Mouse (Mus musculus) gastrocnemius, postnatal 10 days (tissue): Measurements from ENCODE around the gene Dpy30. TPM values are rescaled to one million over a fixed set of nuclear protein-coding genes. Genes with fewer than 3 reads are reported as not detected.
"Not testable (repeated sequence)": the region's sequence is repeated elsewhere in the genome, so short reads cannot be mapped to it uniquely, and the experiment has no call there.

Experiments
- DNase-seq: peaks from one replicate; pipeline ENCODE4 v3.0.0; 2021; ENCODE audit warnings: mixed read lengths
- long read RNA-seq, 2 experiments: library from polyadenylated mRNA; stranded (forward); transcript quantifications; one replicate each; pipeline ENCODE4 v2.0.0; 2021
- total RNA-seq, 2 experiments: library from RNA; stranded (reverse); gene quantifications; 2 replicates each; pipeline ENCODE4 v1.2.3; 2021

Dpy30 gene
- 10 to 100 TPM; 80.3 to 85.5 TPM for total RNA-seq
- long read RNA-seq, experiment 1, transcript Dpy30-206 (5 exons, 734 nt), result major isoform, 28 of 35 reads
- long read RNA-seq, experiment 1, partial matches to known transcripts, result 1 of 35 reads
- long read RNA-seq, experiment 1, other reads (novel, unspliced or antisense), result 1 of 35 reads
- long read RNA-seq, experiment 2, transcript Dpy30-206 (5 exons, 734 nt), result major isoform, 25 of 32 reads
- long read RNA-seq, experiment 2, partial matches to known transcripts, result 1 of 32 reads
- long read RNA-seq, experiment 2, other reads (novel, unspliced or antisense), result 2 of 32 reads

DNA sequence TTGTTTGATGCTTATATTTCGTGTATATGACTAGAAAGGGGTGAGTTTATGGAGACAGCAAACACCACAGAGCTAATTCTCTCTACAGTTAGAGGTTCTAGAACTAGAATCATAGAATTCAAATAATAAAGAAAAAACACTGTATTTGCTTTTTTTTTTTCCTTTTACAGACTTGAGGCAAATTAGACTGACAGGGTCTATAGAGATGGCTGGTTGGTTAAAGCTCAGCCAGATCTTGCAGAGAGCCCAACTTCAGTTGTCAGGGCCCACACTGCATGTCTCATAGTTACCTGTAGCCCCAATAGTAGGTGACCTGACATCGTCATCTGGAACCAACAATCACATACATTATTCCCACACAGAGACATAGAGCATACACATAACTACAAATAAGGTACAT, at the start of gene Dpy30:
Gene Dpy30 (minus strand): TSS at position 101 of the 400 bp plus-strand sequence.
- DNase-seq, result no peak

DNA sequence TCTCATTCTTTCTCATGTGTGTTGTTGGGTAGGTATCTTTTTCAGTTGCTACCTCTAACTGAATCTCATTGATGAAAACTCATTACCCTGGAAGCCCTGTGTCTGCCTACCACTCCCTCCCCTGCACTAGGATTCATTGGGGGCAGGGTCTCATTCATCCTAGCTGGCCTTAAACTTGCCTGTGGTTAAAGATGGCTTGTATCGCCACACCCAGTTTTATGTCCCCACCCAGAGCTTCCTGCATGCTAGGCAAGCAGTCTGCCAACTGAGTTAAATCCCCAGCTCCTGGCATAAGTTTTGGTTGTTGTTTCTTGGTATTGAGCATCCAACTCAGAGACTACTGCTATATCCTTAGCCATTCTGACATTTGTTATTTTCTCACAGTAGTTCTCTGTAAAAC, 39.8 kb upstream of the Dpy30 start:
- DNase-seq, result no peak

DNA sequence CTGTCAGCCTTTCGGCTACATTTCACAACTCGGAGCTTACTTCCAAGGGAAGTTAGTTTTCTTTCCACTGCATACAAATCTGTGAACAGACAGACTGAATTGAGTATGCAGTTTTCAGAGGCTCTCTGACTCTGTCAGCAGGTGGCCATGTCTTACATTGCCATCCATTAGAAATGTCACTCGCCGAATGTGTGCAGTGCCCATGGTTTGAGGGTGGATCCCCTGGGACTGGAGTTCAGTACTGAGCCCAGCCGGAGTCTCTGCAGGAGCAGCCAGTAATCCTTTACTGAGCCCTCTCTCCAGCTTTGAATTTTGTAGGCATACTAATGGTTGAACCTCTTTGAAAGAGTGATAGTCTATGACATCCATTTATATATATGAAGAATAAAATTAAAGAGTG, 17.4 kb upstream of the Dpy30 start:
- DNase-seq, result no peak

DNA sequence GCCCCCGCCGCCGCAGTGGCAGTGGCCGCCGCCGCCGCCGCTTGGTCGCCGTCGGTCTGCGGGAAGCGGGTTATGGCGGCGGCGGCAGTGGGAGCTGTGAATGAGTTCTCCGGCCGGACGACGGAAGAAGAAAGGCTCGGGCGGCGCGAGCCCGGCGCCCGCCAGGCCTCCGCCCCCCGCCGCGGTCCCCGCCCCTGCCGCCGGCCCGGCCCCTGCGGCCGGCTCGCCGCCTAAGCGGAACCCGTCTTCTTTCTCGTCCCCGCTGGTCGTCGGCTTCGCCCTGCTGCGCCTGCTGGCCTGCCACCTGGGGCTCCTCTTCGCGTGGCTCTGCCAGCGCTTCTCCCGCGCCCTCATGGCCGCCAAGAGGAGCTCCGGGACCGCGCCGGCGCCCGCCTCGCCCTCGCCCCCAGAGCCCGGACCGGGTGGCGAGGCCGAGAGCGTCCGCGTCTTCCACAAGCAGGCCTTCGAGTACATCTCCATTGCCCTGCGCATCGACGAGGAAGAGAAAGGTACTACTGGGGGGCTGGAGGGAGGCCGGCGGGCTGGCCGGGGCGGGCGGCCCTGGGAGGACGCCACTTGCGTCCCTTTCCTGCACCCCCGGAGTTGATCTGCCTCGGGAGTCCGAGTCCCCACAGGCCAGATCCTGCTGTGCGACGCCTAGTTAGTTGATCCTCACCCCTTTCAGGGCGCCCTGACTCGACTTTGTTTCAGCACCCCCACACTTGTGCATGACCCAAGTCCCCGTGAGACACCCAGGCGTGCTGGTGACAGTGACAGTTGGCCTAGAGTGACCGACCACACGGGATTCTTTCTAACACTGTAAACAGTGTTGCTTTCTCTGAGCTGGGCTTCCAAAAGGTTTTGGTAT, 15.4 kb upstream of the Dpy30 start, which contains the start of gene Spast:
Gene Spast (plus strand): TSS at position 51 of the 868 bp plus-strand sequence.
- peak; percentile 81 for DNase-seq

DNA sequence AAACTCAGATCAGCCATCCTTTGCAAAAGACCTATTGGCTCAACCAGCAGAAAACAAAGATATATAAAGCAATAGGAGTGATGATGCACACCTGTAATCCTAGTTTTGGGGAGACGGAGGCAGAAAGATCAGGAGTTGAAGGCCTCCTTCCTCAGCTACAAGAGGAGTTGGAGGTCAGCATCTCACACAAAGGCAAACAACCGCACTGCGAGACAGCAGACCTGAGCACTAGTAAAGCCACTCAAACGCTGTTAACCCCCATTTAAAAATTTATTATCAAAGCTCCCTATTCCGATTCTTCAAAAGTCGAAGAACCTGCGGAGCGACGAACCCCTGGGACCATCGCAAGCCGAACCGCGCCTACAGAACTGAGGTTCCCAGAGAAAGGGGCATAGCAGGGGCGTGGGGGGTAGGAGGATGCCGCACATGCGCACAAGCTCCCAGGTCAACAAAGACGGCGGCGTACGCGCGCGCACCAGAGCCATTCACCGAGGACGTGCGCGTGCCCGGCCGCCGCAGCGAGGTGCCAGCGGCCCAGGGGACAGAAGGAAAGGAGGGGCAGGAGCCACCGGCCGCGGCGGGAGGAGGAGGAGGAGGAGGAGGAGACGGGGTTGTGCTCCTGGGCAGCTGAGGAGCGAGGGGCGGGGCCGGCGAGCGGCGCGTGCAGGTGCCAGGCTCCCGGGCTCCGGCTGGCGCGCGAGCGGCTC, 14.6 kb upstream of the Dpy30 start:
- peak; percentile 94 for DNase-seq

DNA sequence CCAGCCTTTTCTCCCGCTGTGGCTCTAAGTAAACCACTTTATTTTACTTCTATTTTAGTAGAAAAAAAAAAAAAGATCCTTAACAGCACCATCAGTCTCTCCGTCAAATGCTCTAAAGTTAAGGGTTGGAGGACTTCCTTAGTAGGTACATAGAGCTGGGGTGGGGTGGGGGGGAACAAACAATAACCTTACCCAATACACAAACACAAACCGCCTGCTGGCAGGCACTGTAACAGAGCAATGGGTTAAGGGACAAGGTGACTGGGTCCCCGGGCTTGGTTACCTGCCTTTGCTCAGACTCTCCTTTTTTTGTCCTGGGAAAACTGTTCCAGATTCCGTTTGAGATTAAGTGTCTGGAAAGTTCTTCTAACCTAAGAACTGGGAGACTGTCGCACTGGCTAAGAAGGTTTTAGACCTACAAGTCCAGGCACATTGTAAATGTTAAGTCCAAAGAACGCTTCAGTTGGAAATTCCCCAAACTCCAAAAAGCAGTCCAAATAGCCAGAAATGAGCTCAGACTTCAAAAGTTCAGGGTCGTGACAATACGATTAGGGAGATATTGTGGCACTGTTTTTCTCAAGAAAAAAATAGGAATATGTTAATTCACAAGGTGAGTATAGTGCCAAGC, 7.4 kb upstream of the Dpy30 start:
- no peak for DNase-seq

DNA sequence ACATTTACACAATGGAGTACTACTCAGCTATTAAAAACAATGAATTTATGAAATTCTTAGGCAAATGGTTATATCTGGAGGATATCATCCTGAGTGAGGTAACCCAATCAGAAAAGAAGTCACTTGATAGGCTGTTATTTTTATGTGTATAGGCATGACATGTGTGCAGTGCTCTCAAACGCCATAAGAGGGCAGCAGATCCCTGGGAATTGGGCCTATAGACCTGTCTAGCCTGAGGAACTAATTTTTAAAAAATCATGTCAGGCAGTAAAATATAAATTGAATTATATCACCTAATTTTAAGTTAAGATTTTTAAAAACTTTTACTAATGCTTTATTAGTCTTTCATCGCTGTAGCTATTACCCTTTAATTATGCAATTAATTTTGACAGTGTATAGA, 4.4 kb upstream of the Dpy30 start:
- DNase-seq, result peak; percentile 44

DNA sequence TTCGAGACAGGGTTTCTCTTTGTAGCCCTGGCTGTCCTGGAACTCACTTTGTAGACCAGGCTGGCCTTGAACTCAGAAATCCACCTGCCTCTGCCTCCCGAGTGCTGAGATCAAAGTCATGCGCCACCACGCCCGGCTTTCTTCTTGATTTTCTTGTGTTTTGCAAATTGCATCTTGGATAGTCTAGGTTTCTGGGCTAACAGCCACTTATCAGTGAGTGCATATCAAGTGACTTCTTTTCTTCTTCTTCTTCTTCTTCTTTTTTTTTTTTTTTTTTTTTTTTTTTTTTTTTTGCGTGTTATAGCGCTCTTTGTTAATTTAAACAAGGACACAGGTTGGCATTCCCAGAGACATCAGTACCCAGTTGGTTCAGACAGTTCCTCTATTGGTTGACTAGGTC, 3.5 kb upstream of the Dpy30 start:
- DNase-seq, result not testable (repeated sequence)

DNA sequence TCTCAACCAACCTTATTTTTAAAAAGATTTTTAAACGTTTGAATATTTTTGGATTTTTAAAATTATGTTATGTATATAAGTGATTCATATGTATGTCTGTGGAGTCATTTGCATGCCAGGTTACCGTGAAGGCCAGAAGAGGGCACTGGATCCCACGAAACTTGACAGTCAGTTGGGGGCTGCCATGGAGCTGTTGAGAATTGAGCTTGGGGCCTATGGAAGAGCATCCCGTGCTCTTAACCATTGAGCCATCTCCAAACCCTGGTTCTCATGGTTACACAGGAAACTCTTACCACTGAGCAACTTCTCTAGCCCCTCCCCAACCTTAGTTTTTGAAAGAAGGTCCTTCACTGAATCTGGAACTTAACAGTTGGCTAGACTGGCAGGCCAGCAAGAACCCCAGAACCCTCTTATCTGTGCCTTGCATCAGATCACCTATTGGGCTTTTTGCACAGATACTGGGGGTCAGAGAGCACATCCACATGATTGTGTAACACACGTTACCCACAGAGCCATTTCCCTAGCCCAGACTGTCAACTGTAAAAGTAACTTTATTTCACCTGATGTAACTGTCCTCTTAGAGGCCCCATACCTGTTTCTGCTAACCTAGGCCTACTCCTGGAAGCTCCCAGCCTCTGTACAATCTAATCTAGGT, 1.2 kb downstream of the Dpy30 start:
- no peak for DNase-seq

DNA sequence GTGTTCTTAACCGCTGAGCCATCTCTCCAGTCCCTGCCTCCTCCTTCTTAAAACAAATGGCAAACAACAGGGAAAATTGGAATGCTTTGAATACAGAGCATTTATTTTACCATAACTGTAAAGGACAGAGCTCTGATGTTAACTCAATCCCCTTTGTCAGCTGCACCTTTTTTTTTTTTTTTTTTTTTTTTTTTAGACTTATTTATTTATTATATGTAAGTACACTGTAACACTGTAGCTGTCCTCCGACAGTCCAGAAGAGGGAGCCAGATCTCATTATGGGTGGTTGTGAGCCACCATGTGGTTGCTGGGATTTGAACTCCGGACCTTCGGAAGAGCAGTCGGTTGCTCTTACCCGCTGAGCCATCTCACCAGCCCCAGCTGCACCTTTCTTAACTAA, 5.0 kb downstream of the Dpy30 start:
- no peak for DNase-seq

DNA sequence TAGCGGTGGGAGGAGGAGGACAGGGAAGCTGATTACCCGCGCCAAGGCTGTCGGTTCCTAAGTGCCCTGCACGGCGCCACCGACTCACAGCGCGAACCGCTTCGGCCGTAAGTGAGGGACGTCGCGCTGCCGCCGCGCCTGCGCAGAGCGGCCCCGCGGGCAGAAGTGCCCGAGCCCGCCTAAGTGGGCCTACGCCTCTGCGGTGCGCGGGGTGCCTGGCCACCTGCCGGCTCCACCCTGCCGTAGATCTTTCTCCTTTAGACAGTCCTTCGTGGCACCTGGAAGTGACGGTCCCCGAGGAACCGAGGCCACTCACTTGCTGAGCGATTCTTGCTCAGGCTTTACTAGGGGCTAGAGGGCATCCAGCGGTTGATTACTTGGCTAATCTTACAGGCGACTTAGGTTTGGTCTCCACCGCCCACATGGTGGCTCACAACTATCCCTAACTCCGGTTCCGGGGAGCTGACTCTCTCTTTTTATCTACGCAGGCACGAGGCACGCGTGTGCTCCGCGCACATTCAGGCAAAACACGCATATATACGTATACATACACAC, 7.4 kb downstream of the Dpy30 start:
- peak; percentile 86 for DNase-seq

DNA sequence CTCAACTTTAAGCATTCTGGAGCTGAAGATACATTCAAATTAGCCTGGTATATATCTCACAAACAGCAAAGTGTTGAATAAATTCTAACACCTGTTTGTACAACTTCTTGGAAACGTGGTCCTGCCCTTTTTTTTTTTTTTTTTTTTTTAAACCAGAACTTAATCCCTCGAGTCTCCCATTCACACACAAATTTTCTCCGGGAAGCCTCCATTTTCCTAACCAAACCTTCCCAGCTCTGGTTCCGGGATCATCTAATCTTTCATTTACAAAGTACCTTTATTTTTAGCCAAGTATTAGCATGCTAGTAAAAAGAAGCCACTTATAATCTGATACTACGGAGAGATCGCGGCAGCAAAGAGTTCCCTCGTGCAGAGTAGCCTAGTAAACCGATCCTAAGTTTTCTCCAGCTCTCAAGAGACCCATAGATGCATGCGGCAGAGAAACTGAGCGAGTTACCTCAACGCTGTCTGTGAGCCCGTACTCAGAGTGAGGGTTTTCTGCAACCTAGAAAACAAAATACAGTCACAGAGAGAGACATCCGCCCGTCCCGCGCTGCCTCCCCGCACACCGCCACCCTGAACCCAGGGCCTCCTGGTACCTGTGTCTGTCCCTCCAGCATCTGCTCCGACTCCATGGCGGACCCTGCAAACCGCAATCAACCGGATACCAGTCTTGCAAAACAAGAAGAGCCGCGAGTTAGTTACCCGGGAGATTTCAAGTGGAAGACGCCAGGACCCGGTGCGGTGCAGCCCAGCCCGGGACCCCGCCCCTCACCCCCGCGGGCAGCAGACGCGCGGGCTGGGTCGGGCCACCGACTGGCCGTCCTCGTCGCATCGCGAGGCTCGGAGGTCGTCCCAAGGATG, 8.1 kb downstream of the Dpy30 start:
- DNase-seq, result no peak

DNA sequence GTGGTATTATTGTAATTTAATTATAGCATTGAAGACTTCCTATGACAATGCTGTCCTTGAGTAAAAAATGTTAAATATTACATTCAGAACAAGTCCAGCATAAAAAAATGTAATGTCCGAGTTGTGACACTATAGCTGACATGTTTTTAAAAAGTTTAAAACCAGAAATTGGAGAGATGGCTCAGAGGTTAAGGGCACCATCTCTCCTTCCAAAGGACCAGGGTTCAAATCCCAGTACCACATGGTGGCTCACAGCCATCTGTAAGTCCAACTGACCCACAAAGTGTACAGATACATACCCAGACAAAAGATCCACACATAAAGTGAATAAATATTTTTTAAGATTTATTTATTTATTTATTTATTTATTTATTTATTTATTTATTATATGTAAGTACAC, 17.7 kb downstream of the Dpy30 start:
- DNase-seq, result no peak

DNA sequence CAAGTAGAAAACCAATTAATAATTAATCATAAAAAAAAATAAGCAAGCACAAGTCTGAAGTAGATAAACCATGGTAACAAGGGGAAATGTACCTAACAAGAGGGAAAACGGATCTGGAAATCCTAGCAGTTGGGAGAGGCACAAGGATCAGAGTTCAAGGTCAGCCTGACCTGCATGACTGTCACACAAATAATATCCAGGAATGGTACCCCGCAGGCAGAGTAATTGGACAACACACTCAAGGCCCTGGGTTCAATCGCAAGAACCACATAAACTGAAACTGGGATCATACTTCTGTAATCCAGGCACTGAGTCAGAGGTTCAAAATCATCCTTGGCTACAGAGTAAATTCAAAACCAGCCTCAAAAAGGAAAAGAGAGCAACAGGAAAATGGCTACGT, 18.1 kb downstream of the Dpy30 start:
- DNase-seq, result no peak

DNA sequence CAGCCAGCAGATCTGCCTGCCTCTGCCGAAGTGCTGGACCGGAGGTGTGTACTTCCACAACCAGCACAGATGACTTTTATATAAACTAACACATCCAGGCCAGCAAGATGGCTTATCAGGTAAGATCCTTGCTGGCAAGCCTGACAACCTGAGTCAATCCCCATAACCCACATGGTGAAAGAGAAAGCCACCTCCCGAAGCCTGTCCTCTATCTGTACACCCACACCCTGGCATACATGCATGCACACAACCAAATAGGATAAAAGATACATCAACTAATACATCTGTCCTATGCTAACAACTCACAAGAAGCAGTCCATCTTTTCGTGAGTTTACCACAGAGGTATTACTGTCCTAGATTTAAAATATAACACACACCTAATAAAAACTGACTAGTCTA, 19.7 kb downstream of the Dpy30 start:
- DNase-seq, result no peak

DNA sequence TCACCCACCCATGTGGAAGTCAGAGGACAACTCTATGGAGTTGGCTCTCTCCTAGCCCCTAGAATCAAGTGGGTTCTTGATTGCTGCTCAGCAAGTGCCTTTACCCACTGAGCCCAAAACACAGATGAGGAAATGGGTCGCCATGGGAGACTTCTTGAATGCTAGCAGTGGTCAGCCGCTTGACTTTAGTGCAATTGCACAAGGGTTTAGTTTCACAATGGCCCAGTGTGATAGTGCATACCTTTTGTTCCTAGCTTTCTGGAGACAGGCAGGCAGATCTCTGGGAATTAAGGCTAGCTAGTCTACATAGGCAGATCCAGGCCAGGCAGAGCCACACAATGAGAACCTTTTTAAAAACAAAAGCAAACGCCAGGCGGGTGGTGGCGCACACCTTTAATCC, 23.7 kb downstream of the Dpy30 start:
- DNase-seq, result no peak

DNA sequence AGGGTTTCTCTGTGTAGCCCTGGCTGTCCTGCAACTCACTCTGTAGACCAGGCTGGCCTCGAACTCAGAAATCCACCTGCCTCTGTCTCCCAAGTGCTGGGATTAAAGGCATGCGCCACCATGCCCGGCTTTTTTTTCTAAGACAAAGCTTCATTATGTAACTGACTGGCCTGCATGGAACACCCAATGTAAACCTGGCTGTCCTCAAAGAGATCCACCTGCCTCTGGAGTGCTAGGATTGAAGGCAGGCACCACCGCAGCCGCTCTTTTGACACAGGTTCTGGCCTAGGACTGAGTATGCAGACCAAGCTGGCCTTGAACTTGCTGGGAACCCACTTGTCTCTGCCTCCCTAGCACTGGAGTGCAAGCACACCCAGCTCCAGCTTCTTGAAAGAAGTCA, 26.8 kb downstream of the Dpy30 start:
- not testable (repeated sequence) for DNase-seq

DNA sequence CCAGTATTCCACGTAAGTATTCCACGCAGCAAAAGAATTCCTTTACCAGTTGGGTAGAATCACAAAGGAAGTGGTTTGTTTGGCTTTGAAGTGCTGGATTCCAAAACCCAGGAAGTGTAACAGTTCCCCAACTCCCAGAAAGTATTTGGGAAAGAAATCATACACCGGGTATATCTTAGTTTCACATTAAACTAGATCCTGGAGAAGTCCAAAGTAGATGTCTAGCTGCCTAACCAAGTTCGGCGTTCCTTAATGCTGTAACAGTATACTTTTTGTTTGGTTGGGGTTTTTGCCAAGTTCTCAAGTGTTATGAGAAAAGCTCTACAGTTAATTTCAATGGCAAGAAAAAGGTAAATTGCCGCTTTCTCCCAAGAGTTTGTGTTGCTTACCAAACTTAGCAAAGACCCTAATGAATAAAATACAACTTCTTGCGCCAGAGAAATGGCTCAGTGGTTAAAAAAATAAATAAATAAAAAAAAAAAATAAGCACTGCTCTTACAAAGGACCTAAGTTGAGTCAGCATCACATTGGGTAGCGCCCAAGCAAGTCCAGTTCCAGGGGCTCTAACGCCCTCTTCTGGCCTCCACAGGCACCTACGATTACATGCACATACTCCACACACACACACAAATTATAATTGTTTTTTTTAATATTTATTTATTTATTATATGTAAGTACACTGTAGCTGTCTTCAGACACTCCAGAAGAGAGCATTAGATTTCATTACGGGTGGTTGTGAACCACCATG, 27.5 kb downstream of the Dpy30 start:
- DNase-seq, result peak; percentile 21

DNA sequence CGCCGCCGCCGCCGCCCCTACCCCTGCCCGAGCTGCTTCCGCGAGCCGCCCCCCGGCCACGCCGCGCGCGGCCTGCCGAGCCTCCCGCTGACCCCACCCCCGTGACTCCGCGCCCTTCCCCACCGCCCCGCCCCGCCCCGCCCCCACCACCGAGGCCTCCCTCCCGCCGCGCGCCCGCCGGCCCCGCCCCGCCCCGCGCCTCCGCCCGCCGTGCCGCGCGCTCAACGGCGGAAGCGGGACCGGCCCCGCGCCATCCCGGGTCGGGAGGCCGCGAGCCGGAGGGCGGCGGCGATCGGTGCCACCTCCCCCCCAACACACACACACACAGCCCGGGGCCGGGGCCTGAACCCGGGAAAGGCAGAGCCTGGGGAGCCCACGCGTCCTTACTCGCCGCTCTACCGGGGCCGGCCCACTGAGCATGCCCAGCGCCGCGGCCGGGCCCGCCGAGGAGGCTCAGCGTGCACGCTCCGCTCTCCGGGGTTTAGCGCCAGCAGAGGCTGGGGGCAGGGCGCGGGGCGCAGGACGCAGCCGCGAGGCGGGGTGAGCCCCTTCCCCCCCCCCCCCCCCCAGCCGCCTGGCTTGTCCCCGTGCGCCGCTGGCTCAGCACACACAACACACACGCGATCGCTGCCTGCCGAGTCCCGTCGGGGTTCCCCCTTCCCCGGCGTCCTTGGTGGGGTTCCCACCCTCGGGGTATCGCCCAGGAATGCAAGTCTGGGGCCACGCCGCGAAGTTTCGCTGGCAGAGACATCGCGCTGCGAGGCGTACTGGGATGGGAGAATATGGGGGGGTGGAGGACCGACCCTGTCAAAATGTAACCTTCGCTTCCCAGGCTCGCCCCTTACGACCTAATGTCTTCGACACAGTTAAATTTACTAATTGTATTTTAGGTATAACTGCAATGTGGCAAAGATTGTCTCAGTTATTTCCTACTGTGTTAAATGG, 28.4 kb downstream of the Dpy30 start, which contains the start of gene Memo1:
Gene Memo1 (minus strand): TSS at position 496 of the 945 bp plus-strand sequence.
- DNase-seq, result peak; percentile 86
